Mouse (Mus musculus) intestine, embryonic 16.5 days (tissue): ENCODE measurements around the gene Amy2a3. TPM values are rescaled to one million over a fixed set of nuclear protein-coding genes. Genes with fewer than 3 reads are reported as not detected.
"Not testable (repeated sequence)": the region's sequence is repeated elsewhere in the genome, so short reads cannot be mapped to it uniquely, and the experiment has no call there.

ENCODE experiments used
- ATAC-seq: fragments of 200-750 bp; cut with Nextera tagmentation; 2 replicates; pipeline ENCODE4 v1.8.0; 2017; ENCODE audit warnings: moderate TSS enrichment, moderate library complexity
- H3K27ac ChIP-seq: fragments of 300-500 bp; sonication (generic); 2 replicates; pipeline ENCODE4 v1.5.1; 2014; ENCODE audit warnings: mild to moderate bottlenecking, low read length
- H3K27me3 ChIP-seq: fragments of 300-500 bp; sonication (generic); replicated peaks from 2 replicates; pipeline ENCODE4 v1.6.1; 2014; ENCODE audit warnings: low read length, control low read depth, mixed read lengths; ENCODE audit not compliant: control insufficient read depth, insufficient read depth
- H3K36me3 ChIP-seq: fragments of 300-500 bp; sonication (generic); 2 replicates; pipeline ENCODE4 v1.6.1; 2014; ENCODE audit warnings: low read length, control low read depth; ENCODE audit not compliant: control insufficient read depth, insufficient read depth
- H3K4me1 ChIP-seq: fragments of 300-500 bp; sonication (generic); 2 replicates; pipeline ENCODE4 v1.6.1; 2014; ENCODE audit warnings: low read length, control low read depth, mixed read lengths; ENCODE audit not compliant: control insufficient read depth, insufficient read depth
- H3K4me2 ChIP-seq: fragments of 300-500 bp; sonication (generic); 2 replicates; pipeline ENCODE4 v1.6.1; 2014; ENCODE audit warnings: low read depth, low read length, control low read depth
- H3K4me3 ChIP-seq: fragments of 300-500 bp; sonication (generic); 2 replicates; pipeline ENCODE4 v1.5.1; 2014; ENCODE audit warnings: mild to moderate bottlenecking, low read length
- H3K9ac ChIP-seq: fragments of 300-500 bp; sonication (generic); 2 replicates; pipeline ENCODE4 v1.6.1; 2014; ENCODE audit warnings: low read depth, low read length
- H3K9me3 ChIP-seq: fragments of 300-500 bp; sonication (generic); 2 replicates; pipeline ENCODE4 v1.6.1; 2016; ENCODE audit warnings: low read length, control low read depth; ENCODE audit not compliant: control insufficient read depth
- WGBS: fragments of 180-500 bp; shearing (Covaris S2); extraction: QIAGEN DNeasy Blood & Tissue Kit; methylation state at CpG from one replicate; pipeline ENCODE4 v1.1.7; 2014; 5-methylcytosine and 5-hydroxymethylcytosine counted together
- polyA plus RNA-seq: library from polyadenylated mRNA; unstranded; fragments of >200 nt; fragmentation: Nextera tagmentation; extraction: Ambion mirVana; gene quantifications from 2 replicates; pipeline ENCODE4 v1.2.1, GENCODE M21; 2015

Gene Amy2a3
- polyA plus RNA-seq: 580 and 783 TPM in 2 replicates

DNA sequence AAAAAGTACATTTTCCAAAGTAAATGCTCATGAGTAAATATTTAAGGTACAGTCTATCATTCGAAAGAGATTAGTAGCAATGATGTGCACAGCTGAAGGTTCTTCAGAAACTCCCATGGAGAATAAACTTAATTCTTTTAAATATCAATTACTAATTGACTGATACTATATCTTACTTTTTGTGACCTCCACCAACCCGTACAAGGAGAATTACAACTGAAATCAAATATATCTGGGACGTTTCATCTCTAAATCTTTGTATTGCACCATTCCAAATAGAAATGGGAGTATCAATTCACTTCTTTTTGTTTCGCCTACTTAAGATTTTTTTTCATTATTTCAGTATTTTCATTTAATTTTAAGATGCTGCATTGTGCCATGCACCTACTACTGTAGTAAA, at the start of gene Amy2a3:
Gene Amy2a3, minus strand, starts transcription at position 101 of the 400 bp plus-strand sequence.
- not testable (repeated sequence) for H3K27ac ChIP-seq, H3K9ac ChIP-seq, H3K4me1 ChIP-seq, H3K27me3 ChIP-seq, H3K36me3 ChIP-seq, H3K4me3 ChIP-seq, H3K9me3 ChIP-seq, ATAC-seq, H3K4me2 ChIP-seq
- WGBS: no CpG with 5 or more reads among the region's 4 CpGs

GRCm38 (mm10) chr3:113356558-113356957, 32.7 kb upstream of the Amy2a3 start, which contains the start of gene Amy2a2:
Amy2a2 (minus strand) TSS chr3:113356658.
- H3K9me3 ChIP-seq, H3K4me3 ChIP-seq, H3K36me3 ChIP-seq, H3K27ac ChIP-seq, H3K4me2 ChIP-seq, H3K4me1 ChIP-seq, H3K27me3 ChIP-seq, ATAC-seq, H3K9ac ChIP-seq: not testable (repeated sequence)
- WGBS: no CpG with 5 or more reads among the region's 4 CpGs

DNA sequence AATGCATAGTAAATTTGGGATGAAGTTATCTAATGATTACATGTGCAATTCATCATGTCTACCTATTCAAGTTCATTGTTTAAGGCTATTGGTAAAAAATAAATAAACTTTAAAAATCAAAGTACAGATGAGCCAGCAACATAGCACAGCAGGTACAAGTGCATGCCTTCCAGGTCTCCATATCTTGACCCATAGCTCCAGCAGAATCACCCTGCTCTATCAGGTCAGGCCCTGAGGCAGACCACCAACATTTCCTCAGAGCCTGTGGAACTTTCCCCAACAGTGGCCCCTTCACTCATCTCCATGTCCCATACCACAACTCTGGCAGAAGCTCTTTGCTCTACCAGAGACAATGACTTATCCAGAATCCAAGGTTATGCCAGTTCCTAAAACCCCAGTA, 21.6 kb upstream of the Amy2a3 start:
- not testable (repeated sequence) for H3K4me3 ChIP-seq, H3K27me3 ChIP-seq, H3K9me3 ChIP-seq, H3K36me3 ChIP-seq, H3K9ac ChIP-seq, H3K4me2 ChIP-seq, H3K4me1 ChIP-seq, H3K27ac ChIP-seq
- peak; percentile 60 for ATAC-seq

DNA sequence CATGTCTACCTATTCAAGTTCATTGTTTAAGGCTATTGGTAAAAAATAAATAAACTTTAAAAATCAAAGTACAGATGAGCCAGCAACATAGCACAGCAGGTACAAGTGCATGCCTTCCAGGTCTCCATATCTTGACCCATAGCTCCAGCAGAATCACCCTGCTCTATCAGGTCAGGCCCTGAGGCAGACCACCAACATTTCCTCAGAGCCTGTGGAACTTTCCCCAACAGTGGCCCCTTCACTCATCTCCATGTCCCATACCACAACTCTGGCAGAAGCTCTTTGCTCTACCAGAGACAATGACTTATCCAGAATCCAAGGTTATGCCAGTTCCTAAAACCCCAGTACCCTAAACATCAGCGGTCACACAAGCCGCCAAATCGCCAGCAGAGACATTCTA, 10.9 kb downstream of the Amy2a3 start:
- not testable (repeated sequence) for H3K4me2 ChIP-seq
- ATAC-seq: peak; percentile 60

DNA sequence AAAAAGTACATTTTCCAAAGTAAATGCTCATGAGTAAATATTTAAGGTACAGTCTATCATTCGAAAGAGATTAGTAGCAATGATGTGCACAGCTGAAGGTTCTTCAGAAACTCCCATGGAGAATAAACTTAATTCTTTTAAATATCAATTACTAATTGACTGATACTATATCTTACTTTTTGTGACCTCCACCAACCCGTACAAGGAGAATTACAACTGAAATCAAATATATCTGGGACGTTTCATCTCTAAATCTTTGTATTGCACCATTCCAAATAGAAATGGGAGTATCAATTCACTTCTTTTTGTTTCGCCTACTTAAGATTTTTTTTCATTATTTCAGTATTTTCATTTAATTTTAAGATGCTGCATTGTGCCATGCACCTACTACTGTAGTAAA, 32.5 kb downstream of the Amy2a3 start, which contains the start of gene Amy2a4:
Gene Amy2a4, minus strand, starts transcription at position 101 of the 400 bp plus-strand sequence.
- H3K4me2 ChIP-seq, H3K27me3 ChIP-seq, H3K27ac ChIP-seq, H3K36me3 ChIP-seq, H3K9me3 ChIP-seq, H3K4me1 ChIP-seq, H3K4me3 ChIP-seq, ATAC-seq, H3K9ac ChIP-seq: not testable (repeated sequence)
- WGBS: no CpG with 5 or more reads among the region's 4 CpGs

More for the DNA sequence above, 10.9 kb downstream of the Amy2a3 start:
- not testable (repeated sequence) for H3K27me3 ChIP-seq, H3K27ac ChIP-seq, H3K9me3 ChIP-seq, H3K4me1 ChIP-seq, H3K36me3 ChIP-seq, H3K9ac ChIP-seq, H3K4me3 ChIP-seq
- WGBS: no CpG with 5 or more reads among the region's 3 CpGs

- H3K36me3 ChIP-seq, H3K9me3 ChIP-seq, H3K4me3 ChIP-seq, H3K27ac ChIP-seq, H3K4me2 ChIP-seq, H3K27me3 ChIP-seq, H3K4me1 ChIP-seq, H3K9ac ChIP-seq: not testable (repeated sequence)
- peak; percentile 56 for ATAC-seq
These were observed 43.6 kb downstream of the Amy2a3 start for GRCm38 (mm10) chr3:113280285-113280684.

DNA sequence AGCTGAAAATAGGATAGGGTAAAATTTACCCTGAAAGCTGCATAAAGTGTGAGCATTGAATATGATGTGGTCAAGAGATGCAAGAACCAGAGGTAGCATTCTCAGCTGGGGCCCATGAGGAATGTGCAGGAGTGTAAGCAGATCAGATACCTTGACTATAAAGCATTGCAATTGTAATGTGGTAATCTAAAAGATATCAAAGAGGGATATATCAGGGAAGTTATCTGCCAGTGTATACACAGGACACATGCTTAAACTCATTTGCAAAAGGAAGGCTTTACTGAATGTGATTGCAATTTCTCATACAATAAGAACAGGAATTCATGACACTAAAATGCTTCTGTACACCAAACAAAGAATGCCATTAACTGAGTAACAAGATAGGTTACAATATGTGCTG, 44.3 kb downstream of the Amy2a3 start:
- peak; percentile 60; the same call in 1 of the 2 replicates for ATAC-seq

More for the DNA sequence above, 44.3 kb downstream of the Amy2a3 start:
- not testable (repeated sequence) for H3K36me3 ChIP-seq, H3K4me3 ChIP-seq, H3K9ac ChIP-seq, H3K4me2 ChIP-seq, H3K27ac ChIP-seq, H3K9me3 ChIP-seq, H3K27me3 ChIP-seq, H3K4me1 ChIP-seq

Other genes starting within 250 kb of the Amy2a3 start
- 306 and 445 TPM in 2 replicates for gene Amy2a5, start 65.2 kb downstream of the Amy2a3 start, polyA plus RNA-seq
- 580 and 783 TPM in 2 replicates for gene Amy2a4, start 32.6 kb downstream of the Amy2a3 start, polyA plus RNA-seq
- gene Amy2a2, start 32.6 kb upstream of the Amy2a3 start, polyA plus RNA-seq: 580 and 783 TPM in 2 replicates
- gene Amy2a1, start 208.4 kb upstream of the Amy2a3 start, polyA plus RNA-seq: 3,266 and 4,394 TPM in 2 replicates